Mouse (Mus musculus): ENCODE results near the gene Mtfp1. TPM values are rescaled to one million over a fixed set of nuclear protein-coding genes. Genes with fewer than 3 reads are reported as not detected.

Mtfp1 gene
- polyA plus RNA-seq, 1 experiment: 3.4 TPM

DNA sequence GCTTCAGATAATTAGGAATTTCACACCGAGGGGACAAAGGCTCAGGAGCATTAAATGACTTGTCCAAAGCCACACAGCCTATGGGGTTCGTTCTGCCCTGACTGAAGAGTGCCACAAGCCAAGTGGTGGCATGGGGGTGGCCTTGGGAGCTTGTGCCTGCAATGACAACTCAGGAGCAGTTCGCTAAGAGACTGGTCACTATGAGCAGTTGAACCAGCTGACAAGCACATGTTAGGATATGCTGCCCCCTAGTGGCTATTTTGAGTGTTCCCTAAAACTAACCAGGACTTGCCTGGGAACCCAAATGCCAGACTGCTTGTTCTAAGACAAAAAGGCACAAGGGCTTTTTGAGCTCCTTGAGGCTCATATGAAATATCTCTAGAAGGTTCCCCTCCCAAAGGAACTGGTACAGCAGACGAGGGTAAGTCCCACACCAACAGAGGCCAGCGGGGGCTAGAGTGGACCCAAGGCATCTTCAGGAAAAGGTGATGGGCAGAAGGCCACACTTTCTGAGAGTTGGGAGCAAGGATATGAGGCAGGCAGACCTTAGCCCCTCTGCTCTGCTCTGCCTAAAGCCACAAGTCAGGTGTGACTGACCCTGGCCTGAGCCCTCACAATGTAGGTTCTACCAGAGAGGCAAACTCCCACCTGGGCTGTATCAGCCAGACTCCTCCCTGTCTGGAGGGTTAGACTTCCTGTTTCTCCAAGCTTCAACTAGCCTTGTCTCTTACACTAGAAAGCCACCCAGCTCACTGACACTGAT is 11.7 kb downstream of the Mtfp1 start:
- DNase-seq (ENCODE audit: low spot score): no peak

DNA sequence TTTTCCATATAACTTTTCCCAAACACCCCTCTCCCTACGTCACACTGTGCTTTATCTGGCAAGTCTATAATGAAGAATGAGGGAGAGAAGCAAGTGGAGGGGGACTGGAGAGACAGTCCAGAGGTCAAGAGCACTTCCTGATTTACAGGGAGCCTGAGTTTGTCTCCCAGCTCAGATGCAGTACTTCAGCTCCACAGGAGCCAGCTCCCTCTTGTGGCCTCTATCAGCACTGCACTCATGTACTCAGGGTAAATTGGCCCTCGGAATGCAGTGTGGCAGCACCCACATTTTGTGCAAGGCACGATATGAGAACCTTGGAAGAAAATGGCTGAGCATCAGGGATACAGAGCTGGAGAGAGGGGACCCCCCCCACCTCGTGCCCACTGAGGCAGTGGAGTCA is 15.0 kb downstream of the Mtfp1 start:
- DNase-seq (ENCODE audit: low spot score): no peak

DNA sequence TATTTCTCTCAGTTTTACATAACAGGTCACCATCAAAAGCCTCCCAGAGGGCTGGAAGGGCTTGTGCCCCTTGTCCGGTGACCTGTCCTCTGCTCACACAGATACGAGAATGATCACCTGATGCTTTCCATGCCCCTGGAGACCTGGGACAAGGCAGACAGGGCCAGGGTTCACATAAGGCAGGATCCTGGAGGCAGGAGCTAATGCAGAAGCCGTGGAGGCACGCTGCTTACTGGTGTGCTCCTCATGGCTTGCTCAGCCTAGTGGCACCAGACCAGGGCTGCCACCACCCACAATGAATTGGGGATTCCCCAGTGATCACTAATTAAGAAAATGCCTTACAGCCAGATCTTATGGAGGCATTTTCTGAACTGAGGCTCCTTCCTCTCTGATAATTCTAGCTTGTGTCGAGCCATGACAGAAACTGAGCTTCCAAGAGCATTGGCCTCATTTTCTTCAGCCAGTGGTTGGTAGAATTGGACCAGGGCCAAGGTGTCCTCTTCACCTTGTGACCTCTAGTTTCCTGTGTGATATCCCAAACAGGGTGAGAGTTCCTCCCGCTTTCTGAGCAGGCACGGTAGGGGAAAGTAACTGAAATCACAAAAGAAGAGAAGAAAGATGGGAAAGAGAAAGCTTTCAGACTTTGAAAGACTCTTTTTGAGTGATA is 16.8 kb downstream of the Mtfp1 start:
- DNase-seq (ENCODE audit: low spot score): no peak

DNA sequence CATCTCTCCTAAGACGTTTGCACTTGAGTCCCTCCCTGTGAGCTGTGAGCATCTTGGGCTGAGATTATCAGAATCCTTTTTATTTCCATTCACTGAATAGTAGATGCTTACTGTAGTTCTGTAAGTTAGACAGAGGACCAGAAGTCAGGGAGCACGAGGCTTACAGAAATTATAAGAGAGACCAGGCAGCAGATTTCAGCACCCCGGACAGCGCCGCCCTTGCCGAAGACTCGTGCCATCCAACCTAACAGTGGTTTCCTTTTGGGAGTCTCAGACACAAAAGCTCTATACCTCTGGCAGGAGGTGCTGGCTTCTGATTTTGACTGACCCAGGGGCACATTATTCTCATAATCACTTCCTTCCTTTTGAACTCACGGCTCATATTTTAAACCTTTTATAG is 18.6 kb downstream of the Mtfp1 start:
- no peak for DNase-seq (ENCODE audit: low spot score)

DNA sequence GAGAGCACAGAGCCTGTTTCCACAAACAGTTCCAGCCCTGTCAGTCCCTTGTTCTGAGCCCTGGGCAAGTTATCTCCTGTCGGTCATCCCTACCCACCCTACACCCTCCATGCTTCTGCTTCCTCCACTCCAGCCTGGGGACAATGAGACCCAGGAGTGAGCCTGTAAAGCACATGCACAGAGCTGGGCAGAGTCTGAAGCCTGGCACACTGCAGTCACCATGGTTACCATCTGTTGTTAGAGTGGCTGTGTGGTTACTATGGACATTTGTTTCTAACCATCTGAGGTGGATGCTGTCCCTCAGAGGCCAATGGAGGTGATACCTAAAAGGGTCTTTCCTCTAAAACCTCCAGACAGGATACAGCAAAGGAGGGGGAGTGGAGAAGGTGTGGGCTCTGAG is 25.6 kb downstream of the Mtfp1 start:
- DNase-seq (ENCODE audit: low spot score): no peak

DNA sequence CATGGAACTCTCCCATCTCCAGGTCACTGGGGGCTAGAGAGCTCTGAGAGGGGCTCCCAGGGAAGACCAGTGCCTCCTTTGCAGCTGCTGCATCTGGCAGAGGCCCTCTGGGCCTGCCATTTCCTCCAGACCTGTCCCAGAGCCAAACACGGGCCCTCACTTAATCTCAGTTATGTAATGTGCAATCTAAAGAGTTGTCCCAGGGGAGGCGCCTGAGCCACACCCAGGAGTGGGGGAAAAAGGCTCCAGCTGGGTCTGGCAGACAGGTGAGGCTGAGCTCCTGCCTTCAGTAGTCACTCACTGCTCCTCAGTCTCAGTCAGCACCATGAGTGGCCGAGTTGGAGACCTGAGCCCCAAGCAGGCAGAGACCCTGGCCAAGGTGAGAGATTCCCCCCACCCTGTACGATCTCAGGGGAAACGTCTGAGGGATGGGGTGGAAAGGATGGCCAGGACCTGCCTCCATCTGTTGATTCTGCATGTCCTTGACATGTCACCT is 30.6 kb downstream of the Mtfp1 start, which contains the start of gene Sec14l3:
Gene Sec14l3 (plus strand): TSS at position 215 of the 496 bp plus-strand sequence.
- no peak for DNase-seq (ENCODE audit: low spot score)

DNA sequence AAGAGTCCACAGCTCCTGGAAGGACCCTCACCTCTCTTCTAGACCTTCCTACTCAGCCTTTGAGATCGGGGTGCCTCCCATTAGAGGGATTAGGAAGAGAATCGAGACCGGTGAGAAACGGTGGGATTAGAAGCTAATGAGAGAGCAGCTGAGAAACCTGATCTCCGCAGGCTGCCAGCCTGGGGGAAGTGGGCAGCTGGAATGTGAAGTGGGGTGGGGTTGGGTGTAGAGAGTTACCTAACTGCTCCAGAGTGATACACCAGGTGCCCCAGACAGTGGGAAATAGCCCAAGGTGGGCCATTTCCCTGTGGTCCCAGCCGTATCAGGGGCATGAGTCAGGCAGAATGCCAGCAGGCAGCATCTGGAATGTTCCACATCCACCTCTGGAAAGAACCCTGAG is 32.3 kb downstream of the Mtfp1 start:
- DNase-seq (ENCODE audit: low spot score): no peak

DNA sequence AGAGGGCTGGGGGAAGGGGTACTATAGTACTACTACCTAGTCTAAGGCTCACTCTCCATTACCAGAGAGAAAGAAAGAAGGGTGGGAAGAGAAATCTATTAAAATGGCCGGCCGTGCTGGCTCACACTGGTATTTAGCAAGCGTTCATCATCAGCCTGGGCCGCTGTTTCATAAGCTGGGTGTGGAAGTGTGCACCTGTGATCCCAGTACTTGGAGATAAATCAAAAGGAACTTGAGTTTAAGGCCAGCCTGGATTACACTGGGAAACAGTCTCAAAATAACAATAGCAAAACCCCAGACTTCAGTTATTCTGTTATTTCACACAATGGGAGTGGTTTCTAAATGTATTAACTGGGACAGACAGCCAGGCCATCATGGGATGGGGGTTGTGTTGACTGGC is 32.7 kb downstream of the Mtfp1 start:
- no peak for DNase-seq (ENCODE audit: low spot score)

DNA sequence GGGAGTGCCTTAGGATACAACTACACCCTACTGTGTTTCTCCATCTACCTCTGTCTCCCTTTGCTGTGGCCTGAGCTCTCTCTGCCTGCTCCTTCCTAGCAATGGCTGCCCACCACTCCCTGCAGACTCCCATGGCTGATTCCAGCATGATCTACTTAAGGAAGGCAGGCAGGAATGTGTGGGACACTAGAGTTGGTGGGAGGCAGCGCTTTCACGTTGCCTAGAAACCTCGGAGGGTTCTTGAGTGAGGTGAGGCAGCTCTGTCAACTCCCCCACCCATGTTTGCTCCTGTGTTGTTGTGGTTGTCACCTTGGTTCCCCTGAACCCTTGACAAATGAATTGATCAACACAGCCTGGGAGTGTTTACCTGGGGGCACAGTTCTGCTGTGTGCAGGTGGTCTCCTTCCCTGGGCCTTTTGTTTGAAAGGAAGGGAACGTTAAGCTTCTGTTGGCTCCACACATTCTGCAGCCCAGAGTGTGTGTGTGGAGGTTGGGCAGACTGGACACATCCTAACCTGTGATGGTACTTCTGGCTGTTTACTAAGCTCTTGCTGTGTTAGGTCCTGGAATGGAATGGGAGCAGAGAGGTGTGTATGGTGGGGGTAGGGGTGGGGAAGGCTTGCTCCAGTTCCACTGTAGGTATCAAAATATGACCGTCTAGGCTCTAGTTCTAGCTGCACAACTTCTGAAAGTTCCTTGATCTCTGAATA is 34.2 kb downstream of the Mtfp1 start:
- no peak for DNase-seq (ENCODE audit: low spot score)

DNA sequence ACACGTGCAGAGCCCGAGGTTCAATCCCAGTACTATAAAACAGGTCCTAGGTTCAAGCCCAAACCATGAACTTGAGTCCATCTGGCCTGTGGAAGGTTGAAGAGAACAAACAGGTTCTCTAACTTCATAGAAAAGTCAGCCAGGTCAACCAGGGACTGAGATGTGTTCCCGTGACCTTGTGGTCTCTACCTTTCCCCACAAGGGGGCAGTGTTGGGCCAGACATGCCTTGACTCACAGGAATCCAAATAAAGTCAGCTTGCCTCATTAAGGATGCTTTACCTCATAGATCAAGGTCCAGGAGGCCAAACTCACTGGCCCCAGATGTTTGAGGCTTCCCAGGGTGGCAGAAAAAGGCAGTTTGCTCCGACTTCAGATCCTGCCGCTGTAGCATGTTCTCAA is 41.7 kb downstream of the Mtfp1 start:
- DNase-seq (ENCODE audit: low spot score): peak; percentile 38

DNA sequence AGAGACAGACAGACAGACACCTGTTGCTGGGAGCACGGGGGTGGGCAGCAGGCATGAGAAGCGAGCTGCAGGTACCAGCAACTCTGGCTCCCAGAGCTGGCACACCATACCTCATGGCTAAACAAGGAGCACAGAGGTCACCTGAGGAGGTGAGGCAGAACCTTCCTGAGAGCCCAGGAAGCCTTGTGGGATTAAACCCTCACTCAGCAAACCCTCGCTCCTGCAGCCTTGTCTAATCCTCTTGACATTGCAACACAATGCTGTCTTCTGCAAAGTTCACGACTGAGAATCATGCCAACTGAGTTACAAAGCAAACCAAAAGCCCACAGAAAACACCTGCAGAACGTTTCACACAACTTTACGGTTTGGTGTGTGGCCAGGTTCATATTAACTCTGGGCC is 46.8 kb downstream of the Mtfp1 start:
- DNase-seq (ENCODE audit: low spot score): no peak

DNA sequence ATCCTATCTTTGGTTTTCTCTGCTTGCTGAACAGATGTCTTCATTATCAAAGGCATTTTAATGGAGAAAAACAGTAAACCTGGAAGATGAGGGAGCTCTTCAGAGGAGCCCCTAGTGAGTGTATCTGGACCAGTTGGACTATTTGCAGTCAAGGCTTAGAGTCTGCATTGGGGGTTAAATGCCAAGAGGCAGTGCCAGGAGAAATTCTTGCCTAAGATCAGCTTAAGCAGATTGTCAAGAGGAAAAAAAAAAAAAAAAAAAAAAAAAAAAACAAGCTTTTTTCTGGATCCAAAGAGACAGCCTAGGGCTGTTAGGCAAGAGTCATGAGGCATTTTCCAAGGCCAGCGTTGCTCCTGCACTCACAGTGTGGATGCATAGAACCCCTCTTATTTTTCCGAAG is 47.5 kb downstream of the Mtfp1 start:
- no peak for DNase-seq (ENCODE audit: low spot score)

DNA sequence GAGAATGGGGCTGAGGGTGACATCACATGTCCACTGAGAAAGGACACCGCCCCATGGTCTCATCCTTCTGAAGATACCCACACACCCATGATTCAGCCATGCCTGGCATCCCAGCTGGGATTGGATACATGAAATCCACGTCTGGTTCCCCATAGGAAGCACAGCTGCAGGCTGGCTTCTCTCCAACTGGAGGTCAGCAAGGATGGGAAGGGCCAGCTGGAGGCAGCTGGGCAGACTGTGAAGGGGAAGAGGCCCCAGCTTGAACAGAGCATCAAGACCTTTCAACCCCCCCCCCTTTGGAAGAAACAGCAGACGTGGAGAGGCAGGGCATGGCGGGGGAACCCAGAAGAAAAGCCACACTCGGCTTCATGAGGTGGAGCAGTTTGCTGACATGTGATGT is 48.7 kb downstream of the Mtfp1 start:
- DNase-seq (ENCODE audit: low spot score): no peak

DNA sequence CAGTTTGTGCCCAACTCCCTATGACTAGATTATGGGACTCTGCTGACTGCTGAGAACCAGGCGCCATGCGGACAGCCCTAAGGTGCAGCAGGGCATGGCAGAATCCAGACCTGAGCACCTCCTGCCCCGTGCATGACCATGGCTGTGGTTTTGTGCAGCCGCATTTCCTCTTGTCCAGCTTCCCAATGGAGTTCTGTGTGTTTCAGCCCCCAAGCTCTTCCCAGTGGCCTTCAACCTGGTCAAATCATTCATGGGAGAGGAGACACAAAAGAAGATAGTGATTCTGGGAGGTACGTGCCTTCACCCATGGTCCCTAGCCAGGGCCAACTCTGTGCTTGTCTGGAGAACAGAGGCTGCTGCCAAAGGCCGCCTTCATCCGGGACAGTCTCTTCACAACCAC is 52.2 kb downstream of the Mtfp1 start:
- DNase-seq (ENCODE audit: low spot score): no peak

Other genes with a start within 250 kb of the Mtfp1 start
- gene Osbp2, start 231.5 kb downstream of the Mtfp1 start, polyA plus RNA-seq (2012; rRNA removed): 0.98 and 2.0 TPM in 2 replicates
- 0.25 and 0.34 TPM in 2 replicates for gene 4921536K21Rik, start 200.3 kb downstream of the Mtfp1 start, polyA plus RNA-seq (2012; rRNA removed)
- 2.5 and 3.0 TPM in 2 replicates for gene Dusp18, start 200.2 kb downstream of the Mtfp1 start, polyA plus RNA-seq (2012; rRNA removed)
- 10.4 and 13.0 TPM in 2 replicates for gene Slc35e4, start 180.8 kb downstream of the Mtfp1 start, polyA plus RNA-seq (2012; rRNA removed)
- gene Tcn2, start 163.3 kb downstream of the Mtfp1 start, polyA plus RNA-seq (2012; rRNA removed): 101 and 110 TPM in 2 replicates
- gene Pes1, start 131.5 kb downstream of the Mtfp1 start, polyA plus RNA-seq (2012; rRNA removed): 42.4 and 43.1 TPM in 2 replicates
- 0.04 TPM in 1 of 2 replicates, not detected in the other for gene 4930556J24Rik, start 118.7 kb downstream of the Mtfp1 start, polyA plus RNA-seq (2012; rRNA removed)
- 5.5 and 6.9 TPM in 2 replicates for gene Gal3st1, start 111.8 kb downstream of the Mtfp1 start, polyA plus RNA-seq (2012; rRNA removed)
- 0.15 and 0.21 TPM in 2 replicates for gene Sec14l4, start 64.0 kb downstream of the Mtfp1 start, polyA plus RNA-seq (2012; rRNA removed)
- not detected in 2 replicates for gene Sec14l3, start 30.6 kb downstream of the Mtfp1 start, polyA plus RNA-seq (2012; rRNA removed)
- gene Sec14l2, start 28.0 kb upstream of the Mtfp1 start, polyA plus RNA-seq (2012; rRNA removed): 1.3 and 1.4 TPM in 2 replicates
- 31.5 and 34.4 TPM in 2 replicates for gene Rnf215, start 39.8 kb upstream of the Mtfp1 start, polyA plus RNA-seq (2012; rRNA removed)
- 13.8 and 14.2 TPM in 2 replicates for gene Ccdc157, start 64.8 kb upstream of the Mtfp1 start, polyA plus RNA-seq (2012; rRNA removed)
- gene Sf3a1, start 64.9 kb upstream of the Mtfp1 start, polyA plus RNA-seq (2012; rRNA removed): 21.6 and 28.5 TPM in 2 replicates
- gene Tbc1d10a, start 91.3 kb upstream of the Mtfp1 start, polyA plus RNA-seq (2012; rRNA removed): 92.5 and 137 TPM in 2 replicates
- 19.7 and 19.8 TPM in 2 replicates for gene Castor1, start 122.8 kb upstream of the Mtfp1 start, polyA plus RNA-seq (2012; rRNA removed)
- gene Osm, start 141.0 kb upstream of the Mtfp1 start, polyA plus RNA-seq (2012; rRNA removed): 0.28 and 0.39 TPM in 2 replicates
- 2.5 and 2.8 TPM in 2 replicates for gene Lif, start 162.1 kb upstream of the Mtfp1 start, polyA plus RNA-seq (2012; rRNA removed)